Mouse (Mus musculus) hindbrain, embryonic 16.5 days (tissue): ENCODE measurements at regions not wholly inside any gene's neighbourhood (a gene's known extent, or its start where the extent isn't known, plus 50 kb on each side); places are given as distances from the start of the nearest gene placed in this dataset.
A peak's percentile ranks its signal among the peaks of the same experiment; 100 is the strongest.

Experiments used
- ATAC-seq: fragments of 200-750 bp; cut with Nextera tagmentation; 2 replicates; pipeline ENCODE4 v1.8.0; 2017; ENCODE audit warnings: moderate TSS enrichment, moderate library complexity
- H3K27ac ChIP-seq: fragments of 300-500 bp; sonication (generic); 2 replicates; pipeline ENCODE4 v1.5.1; 2014; ENCODE audit warnings: low read depth, mild to moderate bottlenecking, control low read depth, low read length, moderate library complexity
- H3K27me3 ChIP-seq: fragments of 300-500 bp; sonication (generic); replicated peaks from 2 replicates; pipeline ENCODE4 v1.6.1; 2014; ENCODE audit warnings: low read length; ENCODE audit not compliant: control insufficient read depth, insufficient read depth
- H3K36me3 ChIP-seq: fragments of 300-500 bp; sonication (generic); 2 replicates; pipeline ENCODE4 v1.6.1; 2014; ENCODE audit warnings: mild to moderate bottlenecking, low read length, moderate library complexity, mixed read lengths; ENCODE audit not compliant: control insufficient read depth, insufficient read depth
- H3K4me1 ChIP-seq: fragments of 300-500 bp; sonication (generic); 2 replicates; pipeline ENCODE4 v1.6.1; 2014; ENCODE audit warnings: low read depth, low read length; ENCODE audit not compliant: control insufficient read depth, insufficient read depth
- H3K4me2 ChIP-seq: fragments of 300-500 bp; sonication (generic); 2 replicates; pipeline ENCODE4 v1.6.1; 2014; ENCODE audit warnings: mild to moderate bottlenecking, low read length, control low read depth, moderate library complexity
- H3K4me3 ChIP-seq: fragments of 300-500 bp; sonication (generic); 2 replicates; pipeline ENCODE4 v1.5.1; 2014; ENCODE audit warnings: mild to moderate bottlenecking, low read length, control low read depth, moderate library complexity
- H3K9ac ChIP-seq: fragments of 300-500 bp; sonication (generic); 2 replicates; pipeline ENCODE4 v1.6.1; 2014; ENCODE audit warnings: low read depth, mild to moderate bottlenecking, control low read depth, low read length, moderate library complexity
- H3K9me3 ChIP-seq: fragments of 300-500 bp; sonication (generic); 2 replicates; pipeline ENCODE4 v1.6.1; 2014; ENCODE audit warnings: mild to moderate bottlenecking, low read length, moderate library complexity; ENCODE audit not compliant: control insufficient read depth
- WGBS: fragments of 180-500 bp; shearing (Covaris S2); extraction: QIAGEN DNeasy Blood & Tissue Kit; methylation state at CpG from one replicate; pipeline ENCODE4 v1.1.7; 2014; 5-methylcytosine and 5-hydroxymethylcytosine counted together

GRCm38 (mm10) chr1:23491041-23491440, 93.5 kb upstream of the Ogfrl1 start:
- H3K27me3 ChIP-seq, result no peaks in the 10 kb centered on the region
- peak overlapping the region; percentile 50 for H3K4me2 ChIP-seq
- WGBS, result 35% methylated on average over 6 of the region's 6 CpGs
- peak; percentile 83 for ATAC-seq
- no peaks in the 10 kb centered on the region for H3K36me3 ChIP-seq
- no peak overlapping the region for H3K4me3 ChIP-seq
- H3K4me1 ChIP-seq, result peaks cover 9% of the 10 kb centered on the region
- H3K27ac ChIP-seq, result no peak overlapping the region
- H3K9ac ChIP-seq, result no peak overlapping the region
- peaks cover 2% of the 10 kb centered on the region; the same call in 1 of the 2 replicates for H3K9me3 ChIP-seq

DNA sequence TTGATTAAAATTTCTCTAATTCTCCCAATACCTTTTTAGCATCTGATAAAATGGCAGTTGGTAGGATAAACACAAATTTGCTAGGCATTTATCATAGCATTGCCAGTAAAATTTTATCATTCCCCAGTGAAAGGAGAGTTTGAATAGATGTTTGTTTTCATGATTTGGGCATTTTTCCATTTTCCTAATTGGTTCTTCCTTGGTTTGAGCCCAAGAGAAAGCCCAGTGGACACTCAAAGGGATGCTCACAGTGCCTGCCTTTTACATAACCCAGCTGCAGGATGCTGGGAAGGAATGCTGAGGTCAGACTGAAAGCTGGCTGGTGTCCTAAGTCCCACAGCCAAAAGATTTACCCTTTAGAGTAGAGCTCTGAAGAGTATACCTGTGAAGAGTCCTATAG, 95.4 kb upstream of the Ogfrl1 start:
- Histone ChIP-seq H3K4me1 (peaks cover 9% of the 10 kb centered on the region), H3K9ac (no peak overlapping the region), H3K4me2 (no peak overlapping the region), H3K9me3 (peaks cover 2% of the 10 kb centered on the region; the same call in 1 of the 2 replicates), H3K27ac (no peak overlapping the region), H3K4me3 (no peak overlapping the region), H3K27me3 (no peaks in the 10 kb centered on the region), H3K36me3 (no peaks in the 10 kb centered on the region)
- ATAC-seq, result no peak

- no peak overlapping the region for H3K9ac ChIP-seq
- H3K27me3 ChIP-seq, result no peaks in the 10 kb centered on the region
- H3K4me2 ChIP-seq, result no peak overlapping the region
- peaks cover 6% of the 10 kb centered on the region for H3K4me1 ChIP-seq
- 45% methylated on average over 4 of the region's 4 CpGs for WGBS
- no peak overlapping the region for H3K27ac ChIP-seq
- H3K9me3 ChIP-seq, result peaks cover 2% of the 10 kb centered on the region; the same call in 1 of the 2 replicates
- H3K36me3 ChIP-seq, result no peaks in the 10 kb centered on the region
- H3K4me3 ChIP-seq, result no peak overlapping the region
- no peak for ATAC-seq
These were observed 97.8 kb upstream of the Ogfrl1 start for GRCm38 (mm10) chr1:23495412-23495811.

DNA sequence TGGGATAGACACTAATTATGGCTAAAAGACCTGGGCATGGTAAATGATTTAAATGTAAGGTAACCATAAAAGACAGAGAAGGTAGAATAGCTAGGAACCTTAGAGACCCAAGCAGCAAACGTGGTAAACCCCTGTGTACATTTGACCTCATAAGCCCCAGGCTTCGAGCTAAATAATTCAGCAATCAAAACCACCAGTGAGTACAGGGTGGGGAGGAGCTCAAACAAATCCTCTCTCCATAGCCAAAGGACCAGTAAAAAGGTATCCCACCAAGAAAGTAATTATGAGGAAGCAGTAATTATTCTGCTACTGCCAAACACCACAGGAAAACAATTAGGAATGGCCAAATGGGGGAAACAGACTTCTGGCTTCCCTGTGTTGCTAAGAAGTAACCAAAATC, 122.5 kb upstream of the Ogfrl1 start:
- Histone ChIP-seq H3K4me2 (no peak overlapping the region), H3K27ac (no peak overlapping the region), H3K9me3 (no peaks in the 10 kb centered on the region), H3K27me3 (no peaks in the 10 kb centered on the region), H3K9ac (no peak overlapping the region), H3K4me3 (no peak overlapping the region), H3K36me3 (no peaks in the 10 kb centered on the region), H3K4me1 (no peaks in the 10 kb centered on the region)
- ATAC-seq, result no peak
- WGBS, result 28% methylated on average over 2 of the region's 2 CpGs

- Histone ChIP-seq H3K27ac (no peak overlapping the region), H3K9me3 (no peaks in the 10 kb centered on the region), H3K4me3 (no peak overlapping the region), H3K4me2 (no peak overlapping the region), H3K4me1 (no peaks in the 10 kb centered on the region), H3K9ac (no peak overlapping the region), H3K36me3 (no peaks in the 10 kb centered on the region), H3K27me3 (no peaks in the 10 kb centered on the region)
- WGBS, result 83% methylated on average over 3 of the region's 3 CpGs
- ATAC-seq, result no peak
These were observed 135.1 kb upstream of the Ogfrl1 start for GRCm38 (mm10) chr1:23532659-23533058.

- no peak overlapping the region for H3K4me2 ChIP-seq
- H3K9me3 ChIP-seq, result no peaks in the 10 kb centered on the region
- 68% methylated on average over 10 of the region's 10 CpGs for WGBS
- no peaks in the 10 kb centered on the region for H3K36me3 ChIP-seq
- H3K27me3 ChIP-seq, result no peaks in the 10 kb centered on the region
- no peak overlapping the region for H3K27ac ChIP-seq
- 0 out of 2 replicates have a peak, but pooled peaks have one; percentile 52 for ATAC-seq
- no peak overlapping the region for H3K4me3 ChIP-seq
- H3K4me1 ChIP-seq, result no peaks in the 10 kb centered on the region
- H3K9ac ChIP-seq, result no peak overlapping the region
These were observed 139.0 kb upstream of the Ogfrl1 start for GRCm38 (mm10) chr1:23536621-23537020.

DNA sequence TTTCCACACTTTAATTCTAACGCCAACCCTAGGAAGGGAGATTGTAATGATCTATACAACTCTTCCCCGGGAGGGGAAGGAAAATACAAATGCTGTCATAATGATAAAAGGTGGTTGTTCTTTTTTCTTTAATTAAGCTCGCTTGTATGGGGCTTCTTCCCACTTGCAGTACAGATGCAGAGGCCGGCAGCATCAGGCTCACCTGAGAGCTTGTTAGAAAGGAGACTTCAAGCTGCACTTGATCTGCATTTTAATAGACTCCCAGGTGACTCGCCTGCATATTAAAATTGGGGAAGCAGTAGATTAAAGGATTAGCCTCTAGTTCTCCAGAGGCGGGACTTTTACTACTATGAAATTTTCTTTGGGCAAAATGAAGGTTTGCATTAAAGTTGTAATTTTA, 140.8 kb upstream of the Ogfrl1 start:
- peak; percentile 56 for ATAC-seq
- no peak overlapping the region for H3K27ac ChIP-seq
- WGBS, result 38% methylated on average over 6 of the region's 6 CpGs
- H3K27me3 ChIP-seq, result no peaks in the 10 kb centered on the region
- no peak overlapping the region for H3K9ac ChIP-seq
- no peak overlapping the region for H3K4me2 ChIP-seq
- H3K4me3 ChIP-seq, result no peak overlapping the region
- H3K9me3 ChIP-seq, result no peaks in the 10 kb centered on the region
- H3K4me1 ChIP-seq, result no peaks in the 10 kb centered on the region
- no peaks in the 10 kb centered on the region for H3K36me3 ChIP-seq

GRCm38 (mm10) chr1:23540594-23540993, 143.0 kb upstream of the Ogfrl1 start:
- WGBS, result 75% methylated on average over 7 of the region's 7 CpGs
- Histone ChIP-seq H3K4me2 (no peak overlapping the region), H3K4me3 (no peak overlapping the region), H3K27me3 (no peaks in the 10 kb centered on the region), H3K4me1 (no peaks in the 10 kb centered on the region), H3K9me3 (no peaks in the 10 kb centered on the region), H3K27ac (no peak overlapping the region), H3K9ac (no peak overlapping the region), H3K36me3 (no peaks in the 10 kb centered on the region)
- no peak for ATAC-seq

DNA sequence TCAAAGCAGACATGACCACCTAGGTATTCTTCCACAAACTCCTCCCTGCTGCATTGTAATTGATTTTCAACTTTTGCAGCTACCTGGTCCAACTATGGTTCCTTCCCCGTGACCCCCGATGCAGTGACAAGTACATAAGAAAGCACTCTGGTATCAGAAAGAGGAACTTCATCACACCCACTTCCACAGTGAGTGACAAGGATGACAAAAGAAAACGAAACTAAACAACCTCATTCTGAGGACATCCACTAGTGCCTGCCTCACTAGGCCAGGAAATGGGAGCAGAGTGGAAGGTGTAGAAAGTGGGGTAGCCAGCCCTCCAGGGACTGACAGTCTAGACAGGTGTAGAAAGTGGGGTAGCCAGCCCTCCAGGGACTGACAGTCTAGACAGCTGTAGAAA, 158.2 kb upstream of the Ogfrl1 start:
- H3K4me1 ChIP-seq, result no peaks in the 10 kb centered on the region
- H3K4me2 ChIP-seq, result no peak overlapping the region
- no peak overlapping the region for H3K4me3 ChIP-seq
- H3K27ac ChIP-seq, result no peak overlapping the region
- ATAC-seq, result no peak
- no peaks in the 10 kb centered on the region for H3K9me3 ChIP-seq
- 83% methylated on average over 3 of the region's 3 CpGs for WGBS
- no peaks in the 10 kb centered on the region for H3K27me3 ChIP-seq
- no peak overlapping the region for H3K9ac ChIP-seq
- H3K36me3 ChIP-seq, result no peaks in the 10 kb centered on the region

GRCm38 (mm10) chr1:23568106-23568505, 170.5 kb upstream of the Ogfrl1 start:
- no peak for ATAC-seq
- Histone ChIP-seq H3K27ac (no peak overlapping the region), H3K27me3 (no peaks in the 10 kb centered on the region), H3K4me3 (no peak overlapping the region), H3K4me2 (no peak overlapping the region), H3K9me3 (no peaks in the 10 kb centered on the region), H3K4me1 (no peaks in the 10 kb centered on the region), H3K9ac (no peak overlapping the region), H3K36me3 (no peaks in the 10 kb centered on the region)
- 91% methylated on average over 5 of the region's 5 CpGs for WGBS
